16 mouse cellular contexts compared by ENCODE assay signal in genomic region chr19:23817196-23817595, GRCm38 (mm10).
"Had no signal": no experiment of that assay in that cellular context is flagged by ENCODE, and none has a peak within 500 bp of the region (broad histone marks: within the 10 kb centered on the region; RNA-seq: fewer than 3 reads in every experiment).

No protein-coding gene starts in this region.

- ATAC-seq: lung, postnatal 0 days; midbrain, embryonic 13.5 days had no signal

- H3K27ac ChIP-seq: lung, embryonic 15.5 days; macrophage; midbrain, embryonic 13.5 days; midbrain, embryonic 15.5 days; neural tube, embryonic 12.5 days; stomach, embryonic 15.5 days; stomach, postnatal 0 days had no signal

- H3K9me3 ChIP-seq: lung, embryonic 15.5 days; megakaryocyte, embryonic 14.5 days; midbrain, embryonic 13.5 days; midbrain, embryonic 15.5 days; neural tube, embryonic 12.5 days; stomach, embryonic 15.5 days had no signal

- H3K4me2 ChIP-seq: lung, embryonic 15.5 days; midbrain, embryonic 11.5 days; midbrain, embryonic 13.5 days; midbrain, embryonic 15.5 days; neural tube, embryonic 12.5 days; stomach, embryonic 15.5 days had no signal

- H3K9ac ChIP-seq: lung, embryonic 15.5 days; midbrain, embryonic 13.5 days; midbrain, embryonic 15.5 days; neural tube, embryonic 12.5 days; stomach, embryonic 15.5 days had no signal

- H3K4me1 ChIP-seq: lung, embryonic 15.5 days; midbrain, embryonic 15.5 days; neural tube, embryonic 12.5 days; stomach, embryonic 15.5 days had no signal

- DNase-seq: lung, adult 2 months; lung, postnatal 14 days; lung, postnatal 36 days; right cerebral cortex, postnatal 14 days; thymus, adult 2 months; thymus, postnatal 25 days had no signal

- H3K27me3 ChIP-seq: lung, embryonic 15.5 days; megakaryocyte, embryonic 14.5 days; midbrain, embryonic 13.5 days; midbrain, embryonic 15.5 days; neural tube, embryonic 12.5 days; stomach, embryonic 15.5 days had no signal

- H3K4me3 ChIP-seq: lung, embryonic 15.5 days; megakaryocyte, embryonic 14.5 days; midbrain, embryonic 13.5 days; midbrain, embryonic 15.5 days; neural tube, embryonic 12.5 days; stomach, embryonic 15.5 days had no signal

- H3K36me3 ChIP-seq: lung, embryonic 15.5 days; midbrain, embryonic 15.5 days; neural tube, embryonic 12.5 days; stomach, embryonic 15.5 days had no signal
